Mouse (Mus musculus): ENCODE data around the gene Hist1h4i.
A peak's percentile ranks its signal among the peaks of the same experiment; 100 is the strongest.

DNA sequence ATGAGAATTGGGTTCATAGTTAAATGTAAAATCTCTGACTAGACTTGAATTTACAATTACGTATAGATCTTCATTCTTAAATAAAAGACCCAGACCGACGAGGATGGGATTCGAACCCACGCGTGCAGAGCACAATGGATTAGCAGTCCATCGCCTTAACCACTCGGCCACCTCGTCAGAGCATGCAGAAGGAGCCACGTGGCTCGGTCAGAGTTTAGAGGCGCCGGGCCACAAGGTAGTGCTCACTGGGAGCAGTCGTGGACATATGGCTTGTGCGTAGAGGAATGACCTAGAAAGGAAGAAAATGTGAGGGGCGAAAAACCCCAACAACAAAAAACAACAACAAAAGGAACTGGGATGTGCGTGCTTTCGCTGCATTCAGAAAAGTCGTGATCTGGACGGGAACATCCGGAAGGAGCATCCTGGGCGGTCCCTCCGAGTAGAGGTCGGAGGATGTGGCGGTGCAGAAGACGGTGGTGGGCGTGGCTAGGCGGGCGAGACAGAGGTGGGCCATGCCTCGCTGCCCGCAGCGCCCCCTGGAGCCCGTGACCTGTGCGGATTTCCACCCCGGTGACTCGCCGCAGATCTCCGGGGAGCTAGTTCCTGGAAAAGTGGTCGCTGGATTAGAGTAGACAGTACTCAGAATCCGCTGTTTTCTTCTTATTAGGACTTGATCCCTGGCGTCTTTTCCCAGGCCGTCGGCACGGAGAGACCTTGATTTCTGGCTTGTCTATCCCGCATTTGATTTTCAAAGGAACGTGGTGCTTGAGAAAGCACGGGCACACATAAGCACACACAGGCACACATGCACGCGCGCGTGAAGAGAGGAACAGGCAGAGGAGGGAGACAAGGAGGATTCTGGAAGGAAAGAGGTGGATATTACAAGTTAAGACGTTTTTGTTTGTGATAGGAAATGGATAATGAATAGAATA, 9.7 kb upstream of the Hist1h4i start:
- TF ChIP-seq CTCF (IDR thresholded peaks at IDR 0.05; ENCODE audit: insufficient read depth, low read depth, low read length): peak; percentile 47
- no peak for TF ChIP-seq POLR2A (IDR thresholded peaks at IDR 0.05; ENCODE audit: insufficient read depth, low read depth, low read length)

Measured in olfactory bulb, adult 2 months (tissue).